ENCODE assay signal across 9 mouse cellular contexts in the genomic region with DNA sequence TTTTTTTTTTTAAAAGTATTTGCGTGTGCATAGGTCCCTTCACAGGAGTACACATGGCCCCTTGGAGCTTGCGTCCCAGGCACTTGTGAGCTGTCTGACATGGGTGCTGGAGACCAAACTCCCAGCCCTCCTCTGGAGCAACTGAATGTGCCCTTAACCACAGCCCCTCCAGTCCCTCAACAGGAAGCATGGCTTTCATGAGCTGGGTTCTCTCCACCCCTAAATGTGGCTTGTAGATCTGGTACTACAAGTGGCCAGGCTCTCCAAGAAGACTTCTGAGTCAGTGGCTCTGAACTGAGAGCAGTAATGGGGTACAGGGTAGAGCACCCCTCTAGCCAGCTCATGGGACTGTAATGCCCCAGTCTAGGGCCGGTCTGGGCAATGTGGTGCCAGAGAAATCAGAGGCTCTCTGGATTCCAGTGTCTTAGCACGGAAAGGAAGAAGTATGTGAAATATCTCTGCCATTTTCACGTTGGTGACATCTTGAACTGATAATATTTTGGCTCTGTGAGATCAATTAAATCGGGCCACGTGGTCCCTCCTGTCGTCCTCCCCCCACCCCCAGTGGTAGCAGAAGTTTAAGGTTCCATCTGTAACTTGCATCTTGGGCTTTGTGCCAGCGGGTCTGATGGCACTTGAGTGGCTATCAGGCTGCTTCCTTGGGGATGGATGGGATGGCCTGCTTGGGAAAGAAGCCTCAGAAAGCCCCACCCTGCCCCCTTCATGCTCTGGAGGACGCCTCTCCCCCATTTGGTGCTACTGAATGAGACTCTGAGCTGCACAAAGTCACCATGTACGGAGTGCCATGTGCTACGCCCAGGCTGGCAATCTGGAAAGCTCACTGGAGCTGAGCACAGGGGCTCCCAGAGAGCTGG.
DNase-seq lines count a peak whose midpoint lies in the region; ATAC-seq and TF ChIP-seq lines count a peak whose summit lies in the region.
"Had no signal": no experiment of that assay in that cellular context is flagged by ENCODE, and none has a peak within 500 bp of the region (broad histone marks: within the 10 kb centered on the region; RNA-seq: fewer than 3 reads in every experiment).

No protein-coding gene starts in this region.

- no peak for DNase-seq in gastrocnemius, adult 2 months
- DNase-seq in gastrocnemius, postnatal 36 days = no peak
- DNase-seq in thymus, postnatal 14 days = peak; percentile 38
- no peak for DNase-seq in thymus, adult 18-20 months
- no peak for DNase-seq in stomach, postnatal 0 days (ENCODE audit: low spot score)
- DNase-seq in left cerebral cortex, adult 18-20 months (ENCODE audit: low spot score in 2 of 2) = no peak
- no peak for DNase-seq in lung, postnatal 36 days
- DNase-seq: left cerebral cortex, postnatal 4 days had no signal

- ATAC-seq in limb, embryonic 13.5 days (ENCODE audit: low FRiP score, low read depth) = no peak
- ATAC-seq in stomach, postnatal 0 days (ENCODE audit: low FRiP score, low TSS enrichment) = no peak

- H3K4me3 ChIP-seq in gastrocnemius, adult 2 months = no peak overlapping the region
- no peak overlapping the region for H3K4me3 ChIP-seq in limb, embryonic 13.5 days
- no peak overlapping the region for H3K4me3 ChIP-seq in stomach, postnatal 0 days (ENCODE audit: low read depth, low read length)

- intact Hi-C loops in gastrocnemius, adult 2 months (cut with DNase I) = no loop called here
- intact Hi-C loops in gastrocnemius, postnatal 36 days (cut with DNase I) = no loop called here

- 53% methylated on average over 12 of the region's 12 CpGs for WGBS in limb, embryonic 13.5 days
- WGBS in stomach, postnatal 0 days = 64% methylated on average over 12 of the region's 12 CpGs

- H3K36me3 ChIP-seq in limb, embryonic 13.5 days = peaks cover 5% of the 10 kb centered on the region; the same call in 1 of the 2 replicates
- H3K36me3 ChIP-seq in stomach, postnatal 0 days (ENCODE audit: control insufficient read depth, insufficient read depth, low read length) = no peaks in the 10 kb centered on the region

- no peaks in the 10 kb centered on the region for H3K9me3 ChIP-seq in limb, embryonic 13.5 days
- no peaks in the 10 kb centered on the region for H3K9me3 ChIP-seq in stomach, postnatal 0 days (ENCODE audit: control insufficient read depth, low read length)

- peaks cover 79% of the 10 kb centered on the region for H3K4me1 ChIP-seq in limb, embryonic 13.5 days
- H3K4me1 ChIP-seq in stomach, postnatal 0 days (replicated peaks; ENCODE audit: control insufficient read depth, insufficient read depth) = peaks cover 34% of the 10 kb centered on the region

- no peaks in the 10 kb centered on the region for H3K27me3 ChIP-seq in limb, embryonic 13.5 days
- no peaks in the 10 kb centered on the region for H3K27me3 ChIP-seq in stomach, postnatal 0 days (ENCODE audit: control insufficient read depth, insufficient read depth, low read length)

- peak overlapping the region; percentile 72 for H3K27ac ChIP-seq in gastrocnemius, adult 2 months
- H3K27ac ChIP-seq in limb, embryonic 13.5 days = peak overlapping the region; percentile 94
- H3K27ac ChIP-seq in stomach, postnatal 0 days (replicated peaks) = 0 out of 2 replicates have a peak overlapping the region, but pooled peaks have one; percentile 85

- H3K9ac ChIP-seq in limb, embryonic 13.5 days = peak overlapping the region; percentile 87; the same call in 1 of the 2 replicates
- no peak overlapping the region for H3K9ac ChIP-seq in stomach, postnatal 0 days (ENCODE audit: low read length)

- H3K4me2 ChIP-seq in limb, embryonic 13.5 days (replicated peaks) = peak overlapping the region; percentile 89
- no peak overlapping the region for H3K4me2 ChIP-seq in stomach, postnatal 0 days (replicated peaks; ENCODE audit: low read depth)

- TF ChIP-seq EP300 in stomach, postnatal 0 days (optimal IDR thresholded peaks at IDR 0.05) = no peak

- TF ChIP-seq CTCF in gastrocnemius, adult 2 months (IDR thresholded peaks at IDR 0.05) = no peak
- no peak for TF ChIP-seq CTCF in stomach, postnatal 0 days (IDR thresholded peaks at IDR 0.05; ENCODE audit: low read depth)
